Mouse (Mus musculus) forebrain, embryonic 11.5 days (tissue): Measurements from ENCODE around the gene Ptpn1. TPM values are rescaled to one million over a fixed set of nuclear protein-coding genes. Genes with fewer than 3 reads are reported as not detected.

ENCODE experiments used
- ATAC-seq: fragments of 200-750 bp; cut with Nextera tagmentation; replicated peaks from 2 replicates; pipeline ENCODE4 v1.8.0; 2017; ENCODE audit warnings: moderate TSS enrichment; ENCODE audit not compliant: low FRiP score
- DNase-seq: peaks from one replicate; pipeline ENCODE4 v3.0.0-alpha.2; 2017; ENCODE audit warnings: low spot score
- H3K27ac ChIP-seq: fragments of 300-500 bp; sonication (generic); 2 replicates; pipeline ENCODE4 v1.5.1; 2014; ENCODE audit warnings: low read depth, low read length
- H3K27me3 ChIP-seq: fragments of 300-500 bp; sonication (generic); 2 replicates; pipeline ENCODE4 v1.6.1; 2014; ENCODE audit warnings: mild to moderate bottlenecking, low read length, mixed read lengths; ENCODE audit not compliant: control insufficient read depth, insufficient read depth
- H3K36me3 ChIP-seq: fragments of 300-500 bp; sonication (generic); 2 replicates; pipeline ENCODE4 v1.6.1; 2014; ENCODE audit warnings: mild to moderate bottlenecking, low read length, moderate library complexity, mixed read lengths; ENCODE audit not compliant: control insufficient read depth, insufficient read depth
- H3K4me1 ChIP-seq: fragments of 300-500 bp; sonication (generic); replicated peaks from 2 replicates; pipeline ENCODE4 v1.6.1; 2014; ENCODE audit warnings: low read length, mixed read lengths; ENCODE audit not compliant: control insufficient read depth, insufficient read depth
- H3K4me2 ChIP-seq: fragments of 300-500 bp; sonication (generic); 2 replicates; pipeline ENCODE4 v1.6.1; 2014; ENCODE audit warnings: low read depth, mild to moderate bottlenecking, low read length, moderate library complexity, mixed read lengths; ENCODE audit not compliant: severe bottlenecking
- H3K4me3 ChIP-seq: fragments of 300-500 bp; sonication (generic); 2 replicates; pipeline ENCODE4 v1.5.1; 2014; ENCODE audit warnings: low read depth, low read length
- H3K9ac ChIP-seq: fragments of 300-500 bp; sonication (generic); 2 replicates; pipeline ENCODE4 v1.6.1; 2014; ENCODE audit warnings: low read length
- H3K9me3 ChIP-seq: fragments of 300-500 bp; sonication (generic); 2 replicates; pipeline ENCODE4 v1.6.1; 2016; ENCODE audit warnings: low read length, mixed read lengths; ENCODE audit not compliant: control insufficient read depth
- WGBS: fragments of 180-500 bp; shearing (Covaris S2); extraction: QIAGEN DNeasy Blood & Tissue Kit; methylation state at CpG from one replicate; pipeline ENCODE4 v1.1.7; 2014; 5-methylcytosine and 5-hydroxymethylcytosine counted together
- polyA plus RNA-seq: library from polyadenylated mRNA; unstranded; fragments of >200 nt; fragmentation: Nextera tagmentation; extraction: Ambion mirVana; gene quantifications from 2 replicates; pipeline ENCODE4 v1.2.1, GENCODE M21; 2014

The Ptpn1 gene
- polyA plus RNA-seq, 1 experiment from 2014 or later: 80.0 TPM

GRCm38 (mm10) chr2:167910178-167910540 is 21.7 kb upstream of the Ptpn1 start:
- Histone ChIP-seq H3K4me1 (no peaks in the 10 kb centered on the region), H3K9ac (no peak overlapping the region), H3K9me3 (no peaks in the 10 kb centered on the region), H3K4me2 (no peak overlapping the region), H3K36me3 (no peaks in the 10 kb centered on the region), H3K27ac (no peak overlapping the region), H3K27me3 (no peaks in the 10 kb centered on the region), H3K4me3 (no peak overlapping the region)
- no peak for DNase-seq
- 70% methylated on average over 3 of the region's 3 CpGs for WGBS
- ATAC-seq: no peak

- no peak for ATAC-seq
- 88% methylated on average over 5 of the region's 5 CpGs for WGBS
These were observed 20.3 kb upstream of the Ptpn1 start for GRCm38 (mm10) chr2:167911511-167911910.

GRCm38 (mm10) chr2:167919081-167919480 is 12.8 kb upstream of the Ptpn1 start:
- H3K9ac ChIP-seq: no peak overlapping the region
- no peaks in the 10 kb centered on the region for H3K4me1 ChIP-seq
- H3K27ac ChIP-seq: no peak overlapping the region
- H3K9me3 ChIP-seq: no peaks in the 10 kb centered on the region
- H3K4me3 ChIP-seq: no peak overlapping the region
- no peak overlapping the region for H3K4me2 ChIP-seq
- H3K27me3 ChIP-seq: no peaks in the 10 kb centered on the region
- WGBS: 67% methylated on average over 1 of the region's 1 CpGs
- ATAC-seq (no peak), DNase-seq (no peak)
- H3K36me3 ChIP-seq: no peaks in the 10 kb centered on the region

More at GRCm38 (mm10) chr2:167911511-167911910, 20.3 kb upstream of the Ptpn1 start:
- no peaks in the 10 kb centered on the region for H3K4me1 ChIP-seq
- no peak overlapping the region for H3K9ac ChIP-seq
- H3K4me3 ChIP-seq: no peak overlapping the region
- H3K36me3 ChIP-seq: no peaks in the 10 kb centered on the region
- no peaks in the 10 kb centered on the region for H3K9me3 ChIP-seq
- no peak overlapping the region for H3K27ac ChIP-seq
- DNase-seq: no peak
- no peaks in the 10 kb centered on the region for H3K27me3 ChIP-seq
- H3K4me2 ChIP-seq: no peak overlapping the region

- DNase-seq (no peak), ATAC-seq (no peak)
- no peak overlapping the region for H3K27ac ChIP-seq
- H3K27me3 ChIP-seq: no peaks in the 10 kb centered on the region
- H3K36me3 ChIP-seq: no peaks in the 10 kb centered on the region
- H3K4me3 ChIP-seq: no peak overlapping the region
- 77% methylated on average over 11 of the region's 11 CpGs for WGBS
- H3K9me3 ChIP-seq: no peaks in the 10 kb centered on the region
- H3K9ac ChIP-seq: no peak overlapping the region
- no peaks in the 10 kb centered on the region; the same call in 1 of the 2 replicates for H3K4me1 ChIP-seq
- no peak overlapping the region for H3K4me2 ChIP-seq
These were observed 11.8 kb upstream of the Ptpn1 start for GRCm38 (mm10) chr2:167920041-167920440.

- no peak overlapping the region for H3K4me3 ChIP-seq
- DNase-seq: no peak
- H3K4me1 ChIP-seq: no peaks in the 10 kb centered on the region; the same call in 1 of the 2 replicates
- no peaks in the 10 kb centered on the region for H3K9me3 ChIP-seq
- H3K27ac ChIP-seq: no peak overlapping the region
- no peaks in the 10 kb centered on the region for H3K27me3 ChIP-seq
- 85% methylated on average over 9 of the region's 9 CpGs for WGBS
- H3K9ac ChIP-seq: no peak overlapping the region
- no peak overlapping the region for H3K4me2 ChIP-seq
- H3K36me3 ChIP-seq: no peaks in the 10 kb centered on the region
- no peak for ATAC-seq
These were observed 10.8 kb upstream of the Ptpn1 start for GRCm38 (mm10) chr2:167920960-167921495.

- WGBS: 83% methylated on average over 8 of the region's 8 CpGs
These were observed 10.0 kb upstream of the Ptpn1 start for GRCm38 (mm10) chr2:167921823-167922222.

GRCm38 (mm10) chr2:167924011-167924410 is 7.8 kb upstream of the Ptpn1 start:
- Histone ChIP-seq H3K4me3 (no peak overlapping the region), H3K27ac (no peak overlapping the region), H3K4me2 (no peak overlapping the region), H3K4me1 (no peaks in the 10 kb centered on the region; the same call in 1 of the 2 replicates), H3K9me3 (no peaks in the 10 kb centered on the region), H3K27me3 (no peaks in the 10 kb centered on the region), H3K9ac (no peak overlapping the region), H3K36me3 (no peaks in the 10 kb centered on the region)
- WGBS: 88% methylated on average over 5 of the region's 5 CpGs
- ATAC-seq: no peak
- DNase-seq: no peak

More at GRCm38 (mm10) chr2:167921823-167922222, 10.0 kb upstream of the Ptpn1 start:
- H3K4me1 ChIP-seq: no peaks in the 10 kb centered on the region; the same call in 1 of the 2 replicates
- no peaks in the 10 kb centered on the region for H3K36me3 ChIP-seq
- no peaks in the 10 kb centered on the region for H3K27me3 ChIP-seq
- DNase-seq (no peak), ATAC-seq (no peak)
- H3K9me3 ChIP-seq: no peaks in the 10 kb centered on the region
- H3K4me2 ChIP-seq: no peak overlapping the region
- no peak overlapping the region for H3K27ac ChIP-seq
- H3K4me3 ChIP-seq: no peak overlapping the region
- no peak overlapping the region for H3K9ac ChIP-seq

- Histone ChIP-seq H3K36me3 (no peaks in the 10 kb centered on the region), H3K27me3 (no peaks in the 10 kb centered on the region), H3K9me3 (no peaks in the 10 kb centered on the region), H3K9ac (peak overlapping the region; percentile 39), H3K27ac (peak overlapping the region; percentile 46; the same call in 1 of the 2 replicates), H3K4me2 (peak overlapping the region; percentile 58), H3K4me1 (no peaks in the 10 kb centered on the region; the same call in 1 of the 2 replicates), H3K4me3 (peak overlapping the region; percentile 38)
- ATAC-seq (peak; percentile 68), DNase-seq (peak; percentile 84)
- WGBS: 3% methylated on average over 29 of the region's 29 CpGs
These were observed 6.9 kb upstream of the Ptpn1 start for GRCm38 (mm10) chr2:167924803-167925604.
